Mouse (Mus musculus) embryonic facial prominence, embryonic 10.5 days (tissue): ENCODE results near the gene Lrsam1. TPM values are rescaled to one million over a fixed set of nuclear protein-coding genes. Genes with fewer than 3 reads are reported as not detected.

Experiments used
- DNase-seq: peaks from one replicate; pipeline ENCODE4 v3.0.0-alpha.2; 2017; ENCODE audit warnings: low spot score
- H3K27ac ChIP-seq: fragments of 300-500 bp; sonication (generic); replicated peaks from 2 replicates; pipeline ENCODE4 v1.5.1; 2016; ENCODE audit warnings: mild to moderate bottlenecking
- H3K27me3 ChIP-seq: fragments of 300-500 bp; sonication (generic); replicated peaks from 2 replicates; pipeline ENCODE4 v1.6.1; 2016; ENCODE audit warnings: low read depth, mild to moderate bottlenecking; ENCODE audit not compliant: poor library complexity, severe bottlenecking
- H3K36me3 ChIP-seq: fragments of 300-500 bp; sonication (generic); replicated peaks from 2 replicates; pipeline ENCODE4 v1.6.1; 2016; ENCODE audit warnings: mild to moderate bottlenecking, moderate library complexity
- H3K4me1 ChIP-seq: fragments of 300-500 bp; sonication (generic); 2 replicates; pipeline ENCODE4 v1.6.1; 2016
- H3K4me3 ChIP-seq: fragments of 300-500 bp; sonication (generic); 2 replicates; pipeline ENCODE4 v1.5.1; 2016; ENCODE audit warnings: mild to moderate bottlenecking, moderate library complexity
- H3K9me3 ChIP-seq: fragments of 300-500 bp; sonication (generic); 2 replicates; pipeline ENCODE4 v1.6.1; 2016; ENCODE audit warnings: mild to moderate bottlenecking
- WGBS: fragments of 180-500 bp; shearing (Covaris S2); methylation state at CpG from one replicate; pipeline ENCODE4 v1.1.7; 2016; 5-methylcytosine and 5-hydroxymethylcytosine counted together
- polyA plus RNA-seq: library from polyadenylated mRNA; unstranded; fragments of >200 nt; fragmentation: Nextera tagmentation; extraction: Ambion mirVana; gene quantifications from 2 replicates; pipeline ENCODE4 v1.2.1, GENCODE M21; 2016

Lrsam1 gene
- polyA plus RNA-seq, 1 experiment from 2014 or later = 8.9 TPM

- 80% methylated on average over 7 of the region's 7 CpGs for WGBS
- H3K9me3 ChIP-seq = no peaks in the 10 kb centered on the region
- no peaks in the 10 kb centered on the region for H3K27me3 ChIP-seq
- no peak overlapping the region for H3K4me3 ChIP-seq
- DNase-seq = no peak
- peak overlapping the region; percentile 14; the same call in 1 of the 2 replicates for H3K27ac ChIP-seq
- H3K36me3 ChIP-seq = peaks cover 33% of the 10 kb centered on the region
- peaks cover 9% of the 10 kb centered on the region for H3K4me1 ChIP-seq
Measured at GRCm38 (mm10) chr2:32931730-32932129, 29.7 kb downstream of the Lrsam1 start.

- 87% methylated on average over 19 of the region's 19 CpGs for WGBS
- Histone ChIP-seq H3K36me3 (peaks cover 35% of the 10 kb centered on the region), H3K4me1 (peaks cover 13% of the 10 kb centered on the region), H3K27me3 (no peaks in the 10 kb centered on the region), H3K4me3 (no peak overlapping the region), H3K27ac (no peak overlapping the region; the same call in 1 of the 2 replicates), H3K9me3 (no peaks in the 10 kb centered on the region)
- no peak for DNase-seq
Measured at GRCm38 (mm10) chr2:32928947-32929829, 32.2 kb downstream of the Lrsam1 start.

GRCm38 (mm10) chr2:32928235-32928946 lies 33.0 kb downstream of the Lrsam1 start:
- Histone ChIP-seq H3K27ac (no peak overlapping the region; the same call in none of the 2 replicates), H3K36me3 (peaks cover 38% of the 10 kb centered on the region), H3K27me3 (no peaks in the 10 kb centered on the region), H3K4me1 (peaks cover 13% of the 10 kb centered on the region), H3K4me3 (no peak overlapping the region), H3K9me3 (no peaks in the 10 kb centered on the region)
- peak; percentile 72 for DNase-seq
- 28% methylated on average over 10 of the region's 10 CpGs for WGBS

- WGBS = 82% methylated on average over 15 of the region's 15 CpGs
- peak overlapping the region; percentile 44; the same call in 1 of the 2 replicates for H3K27ac ChIP-seq
- DNase-seq = no peak
- H3K27me3 ChIP-seq = no peaks in the 10 kb centered on the region
- peaks cover 13% of the 10 kb centered on the region for H3K4me1 ChIP-seq
- H3K36me3 ChIP-seq = peaks cover 43% of the 10 kb centered on the region
- no peak overlapping the region for H3K4me3 ChIP-seq
- no peaks in the 10 kb centered on the region for H3K9me3 ChIP-seq
Measured at GRCm38 (mm10) chr2:32927624-32928234, 33.7 kb downstream of the Lrsam1 start.

GRCm38 (mm10) chr2:32926330-32927075 lies 34.9 kb downstream of the Lrsam1 start:
- H3K36me3 ChIP-seq = peaks cover 55% of the 10 kb centered on the region

GRCm38 (mm10) chr2:32924306-32924844 lies 37.0 kb downstream of the Lrsam1 start:
- DNase-seq = no peak
- no peaks in the 10 kb centered on the region for H3K9me3 ChIP-seq
- no peak overlapping the region for H3K27ac ChIP-seq
- H3K4me3 ChIP-seq = no peak overlapping the region
- peaks cover 72% of the 10 kb centered on the region for H3K36me3 ChIP-seq
- 73% methylated on average over 10 of the region's 10 CpGs for whole genome bisulfite sequencing
- H3K4me1 ChIP-seq = peaks cover 13% of the 10 kb centered on the region
- H3K27me3 ChIP-seq = no peaks in the 10 kb centered on the region

More at GRCm38 (mm10) chr2:32926330-32927075, 34.9 kb downstream of the Lrsam1 start:
- no peak for DNase-seq
- Histone ChIP-seq H3K9me3 (no peaks in the 10 kb centered on the region), H3K4me3 (no peak overlapping the region), H3K27me3 (no peaks in the 10 kb centered on the region), H3K4me1 (peaks cover 13% of the 10 kb centered on the region), H3K27ac (no peak overlapping the region)
- 92% methylated on average over 12 of the region's 12 CpGs for WGBS

GRCm38 (mm10) chr2:32923551-32924250 lies 37.7 kb downstream of the Lrsam1 start:
- DNase-seq = no peak
- H3K27me3 ChIP-seq = no peaks in the 10 kb centered on the region
- no peak overlapping the region for H3K4me3 ChIP-seq
- H3K9me3 ChIP-seq = no peaks in the 10 kb centered on the region
- WGBS = 93% methylated on average over 24 of the region's 24 CpGs
- H3K27ac ChIP-seq = no peak overlapping the region
- peaks cover 18% of the 10 kb centered on the region for H3K4me1 ChIP-seq
- peaks cover 73% of the 10 kb centered on the region for H3K36me3 ChIP-seq

GRCm38 (mm10) chr2:32922564-32922963 lies 38.9 kb downstream of the Lrsam1 start:
- Histone ChIP-seq H3K36me3 (peaks cover 85% of the 10 kb centered on the region), H3K27ac (no peak overlapping the region), H3K4me3 (no peak overlapping the region), H3K27me3 (no peaks in the 10 kb centered on the region), H3K9me3 (no peaks in the 10 kb centered on the region), H3K4me1 (peaks cover 21% of the 10 kb centered on the region)
- 93% methylated on average over 13 of the region's 13 CpGs for WGBS
- no peak for DNase-seq

GRCm38 (mm10) chr2:32921801-32922380 lies 39.5 kb downstream of the Lrsam1 start:
- DNase-seq = no peak
- Histone ChIP-seq H3K27me3 (no peaks in the 10 kb centered on the region), H3K36me3 (peaks cover 91% of the 10 kb centered on the region), H3K4me3 (no peak overlapping the region), H3K27ac (no peak overlapping the region), H3K9me3 (no peaks in the 10 kb centered on the region), H3K4me1 (peaks cover 25% of the 10 kb centered on the region)
- 94% methylated on average over 15 of the region's 15 CpGs for WGBS

- Histone ChIP-seq H3K4me3 (no peak overlapping the region), H3K36me3 (peaks cover 96% of the 10 kb centered on the region), H3K9me3 (no peaks in the 10 kb centered on the region), H3K27me3 (no peaks in the 10 kb centered on the region), H3K27ac (no peak overlapping the region), H3K4me1 (peaks cover 25% of the 10 kb centered on the region)
- 92% methylated on average over 7 of the region's 7 CpGs for WGBS
- no peak for DNase-seq
Measured at GRCm38 (mm10) chr2:32921235-32921634, 40.2 kb downstream of the Lrsam1 start.

GRCm38 (mm10) chr2:32918391-32918790 lies 43.0 kb downstream of the Lrsam1 start:
- WGBS = 58% methylated on average over 9 of the region's 9 CpGs
- no peak overlapping the region for H3K4me3 ChIP-seq
- H3K9me3 ChIP-seq = no peaks in the 10 kb centered on the region
- peaks cover 97% of the 10 kb centered on the region for H3K36me3 ChIP-seq
- peaks cover 38% of the 10 kb centered on the region for H3K4me1 ChIP-seq
- peak; percentile 56 for DNase-seq
- H3K27ac ChIP-seq = peak overlapping the region; percentile 72
- H3K27me3 ChIP-seq = no peaks in the 10 kb centered on the region
